Mouse (Mus musculus): ENCODE measurements at regions not wholly inside any gene's neighbourhood (a gene's known extent, or its start where the extent isn't known, plus 50 kb on each side); places are given as distances from the start of the nearest gene placed in this dataset.

- Histone ChIP-seq H3K9ac (ENCODE audit: low read depth, low read length) (no peak overlapping the region), H3K27me3 (replicated peaks; ENCODE audit: control insufficient read depth, insufficient read depth, low read length) (no peaks in the 10 kb centered on the region), H3K9me3 (ENCODE audit: control insufficient read depth) (no peaks in the 10 kb centered on the region), H3K4me2 (replicated peaks; ENCODE audit: low read depth) (peak overlapping the region; percentile 4; the same call in 1 of the 2 replicates), H3K36me3 (ENCODE audit: control insufficient read depth, insufficient read depth) (no peaks in the 10 kb centered on the region), H3K4me3 (ENCODE audit: low read depth, low read length) (no peak overlapping the region), H3K4me1 (replicated peaks; ENCODE audit: control insufficient read depth, insufficient read depth, low read length) (no peaks in the 10 kb centered on the region), H3K27ac (ENCODE audit: low read depth, low read length) (no peak overlapping the region)
- no peak for TF ChIP-seq CTCF (IDR thresholded peaks at IDR 0.05; ENCODE audit: low read depth)
- ATAC-seq = no peak
- WGBS = 63% methylated on average over 4 of the region's 4 CpGs
Measured at GRCm38 (mm10) chr2:50789051-50789651, 359.8 kb downstream of the Rnd3 start.

- H3K4me3 ChIP-seq (ENCODE audit: low read depth, low read length) = no peak overlapping the region
- TF ChIP-seq CTCF (IDR thresholded peaks at IDR 0.05; ENCODE audit: low read depth) = no peak
- no peak for ATAC-seq
- H3K36me3 ChIP-seq (ENCODE audit: control insufficient read depth, insufficient read depth) = no peaks in the 10 kb centered on the region
- no peak overlapping the region for H3K4me2 ChIP-seq (replicated peaks; ENCODE audit: low read depth)
- H3K4me1 ChIP-seq (replicated peaks; ENCODE audit: control insufficient read depth, insufficient read depth, low read length) = no peaks in the 10 kb centered on the region
- H3K27me3 ChIP-seq (replicated peaks; ENCODE audit: control insufficient read depth, insufficient read depth, low read length) = no peaks in the 10 kb centered on the region
- no peaks in the 10 kb centered on the region for H3K9me3 ChIP-seq (ENCODE audit: control insufficient read depth)
- 66% methylated on average over 8 of the region's 8 CpGs for WGBS
- no peak overlapping the region for H3K9ac ChIP-seq (ENCODE audit: low read depth, low read length)
- no peak overlapping the region for H3K27ac ChIP-seq (ENCODE audit: low read depth, low read length)
Measured at GRCm38 (mm10) chr2:50772101-50772500, 376.8 kb downstream of the Rnd3 start.

- no peak for ATAC-seq
- Histone ChIP-seq H3K4me1 (replicated peaks; ENCODE audit: control insufficient read depth, insufficient read depth, low read length) (no peaks in the 10 kb centered on the region), H3K9me3 (ENCODE audit: control insufficient read depth) (no peaks in the 10 kb centered on the region), H3K4me2 (replicated peaks; ENCODE audit: low read depth) (no peak overlapping the region), H3K36me3 (ENCODE audit: control insufficient read depth, insufficient read depth) (no peaks in the 10 kb centered on the region), H3K4me3 (ENCODE audit: low read depth, low read length) (no peak overlapping the region), H3K9ac (ENCODE audit: low read depth, low read length) (no peak overlapping the region), H3K27me3 (replicated peaks; ENCODE audit: control insufficient read depth, insufficient read depth, low read length) (no peaks in the 10 kb centered on the region), H3K27ac (ENCODE audit: low read depth, low read length) (no peak overlapping the region)
- no peak for TF ChIP-seq CTCF (IDR thresholded peaks at IDR 0.05; ENCODE audit: low read depth)
- 87% methylated on average over 2 of the region's 2 CpGs for WGBS
Measured at GRCm38 (mm10) chr2:50759016-50759415, 389.9 kb downstream of the Rnd3 start.

- TF ChIP-seq CTCF (IDR thresholded peaks at IDR 0.05; ENCODE audit: low read depth) = no peak
- ATAC-seq = 0 out of 2 replicates have a peak, but pooled peaks have one; percentile 49
Measured at GRCm38 (mm10) chr2:50757837-50758541, 390.9 kb downstream of the Rnd3 start.

GRCm38 (mm10) chr2:50755616-50756450 is 393.1 kb downstream of the Rnd3 start:
- WGBS = 73% methylated on average over 9 of the region's 9 CpGs
- no peak for TF ChIP-seq CTCF (IDR thresholded peaks at IDR 0.05; ENCODE audit: low read depth)
- no peaks in the 10 kb centered on the region for H3K4me1 ChIP-seq (replicated peaks; ENCODE audit: control insufficient read depth, insufficient read depth, low read length)
- ATAC-seq = no peak
- H3K27me3 ChIP-seq (replicated peaks; ENCODE audit: control insufficient read depth, insufficient read depth, low read length) = no peaks in the 10 kb centered on the region
- H3K27ac ChIP-seq (ENCODE audit: low read depth, low read length) = no peak overlapping the region
- H3K4me2 ChIP-seq (replicated peaks; ENCODE audit: low read depth) = no peak overlapping the region
- no peak overlapping the region for H3K4me3 ChIP-seq (ENCODE audit: low read depth, low read length)
- H3K36me3 ChIP-seq (ENCODE audit: control insufficient read depth, insufficient read depth) = no peaks in the 10 kb centered on the region
- H3K9me3 ChIP-seq (ENCODE audit: control insufficient read depth) = no peaks in the 10 kb centered on the region
- H3K9ac ChIP-seq (ENCODE audit: low read depth, low read length) = no peak overlapping the region

More at GRCm38 (mm10) chr2:50757837-50758541, 390.9 kb downstream of the Rnd3 start:
- H3K4me2 ChIP-seq (replicated peaks; ENCODE audit: low read depth) = peak overlapping the region; percentile 57
- 53% methylated on average over 21 of the region's 21 CpGs for WGBS
- H3K9ac ChIP-seq (ENCODE audit: low read depth, low read length) = no peak overlapping the region
- H3K4me3 ChIP-seq (ENCODE audit: low read depth, low read length) = no peak overlapping the region
- H3K36me3 ChIP-seq (ENCODE audit: control insufficient read depth, insufficient read depth) = no peaks in the 10 kb centered on the region
- no peaks in the 10 kb centered on the region for H3K4me1 ChIP-seq (replicated peaks; ENCODE audit: control insufficient read depth, insufficient read depth, low read length)
- no peaks in the 10 kb centered on the region for H3K9me3 ChIP-seq (ENCODE audit: control insufficient read depth)
- no peaks in the 10 kb centered on the region for H3K27me3 ChIP-seq (replicated peaks; ENCODE audit: control insufficient read depth, insufficient read depth, low read length)
- no peak overlapping the region for H3K27ac ChIP-seq (ENCODE audit: low read depth, low read length)

GRCm38 (mm10) chr2:50755160-50755559 is 393.8 kb downstream of the Rnd3 start:
- 78% methylated on average over 6 of the region's 6 CpGs for WGBS
- H3K27me3 ChIP-seq (replicated peaks; ENCODE audit: control insufficient read depth, insufficient read depth, low read length) = no peaks in the 10 kb centered on the region

More at GRCm38 (mm10) chr2:50755160-50755559, 393.8 kb downstream of the Rnd3 start:
- Histone ChIP-seq H3K4me2 (replicated peaks; ENCODE audit: low read depth) (no peak overlapping the region), H3K4me1 (replicated peaks; ENCODE audit: control insufficient read depth, insufficient read depth, low read length) (no peaks in the 10 kb centered on the region), H3K27ac (ENCODE audit: low read depth, low read length) (no peak overlapping the region), H3K4me3 (ENCODE audit: low read depth, low read length) (no peak overlapping the region), H3K36me3 (ENCODE audit: control insufficient read depth, insufficient read depth) (no peaks in the 10 kb centered on the region), H3K9ac (ENCODE audit: low read depth, low read length) (no peak overlapping the region), H3K9me3 (ENCODE audit: control insufficient read depth) (no peaks in the 10 kb centered on the region)
- TF ChIP-seq CTCF (IDR thresholded peaks at IDR 0.05; ENCODE audit: low read depth) = no peak
- ATAC-seq = no peak
